Mouse (Mus musculus) testis, postnatal 10 days (tissue): ENCODE data around the gene Krt18.
"Not testable (repeated sequence)": the region's sequence is repeated elsewhere in the genome, so short reads cannot be mapped to it uniquely, and the experiment has no call there.

Experiments
- DNase-seq: peaks from one replicate; pipeline ENCODE4 v3.0.0; 2021; ENCODE audit warnings: low spot score

Gene Krt18

DNA sequence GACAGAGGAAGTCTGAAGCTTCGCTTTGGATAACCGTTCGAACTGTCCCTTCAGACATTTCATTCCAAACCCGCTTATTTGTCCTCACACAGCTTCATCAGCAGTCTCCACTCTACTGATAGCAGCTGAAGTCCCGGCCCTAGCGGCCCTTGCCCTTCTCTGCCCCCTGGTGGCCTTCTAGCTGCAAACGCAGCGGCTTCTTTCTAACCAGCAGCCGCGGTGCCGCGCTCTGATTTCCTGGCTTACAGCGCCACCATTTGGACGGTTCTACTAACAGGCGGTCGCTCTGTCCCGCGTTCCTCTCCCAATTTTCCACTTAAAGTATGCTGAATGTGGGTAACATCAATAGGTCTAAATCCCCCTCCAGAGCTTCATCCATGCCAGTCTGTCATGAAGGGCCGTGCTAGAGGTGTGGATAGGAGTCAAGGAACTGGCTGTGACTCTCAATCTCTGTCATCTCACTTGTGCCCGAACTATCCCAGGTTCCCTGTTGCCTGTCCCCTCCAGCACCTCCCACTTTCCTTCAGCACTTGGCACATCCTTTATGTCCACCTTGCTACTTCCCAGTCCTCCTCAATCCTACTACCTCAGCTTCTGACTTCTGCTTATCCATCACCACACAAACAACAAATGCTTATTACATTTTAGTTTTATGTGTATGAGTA, 37.8 kb downstream of the Krt18 start:
- DNase-seq, result peak; percentile 97

DNA sequence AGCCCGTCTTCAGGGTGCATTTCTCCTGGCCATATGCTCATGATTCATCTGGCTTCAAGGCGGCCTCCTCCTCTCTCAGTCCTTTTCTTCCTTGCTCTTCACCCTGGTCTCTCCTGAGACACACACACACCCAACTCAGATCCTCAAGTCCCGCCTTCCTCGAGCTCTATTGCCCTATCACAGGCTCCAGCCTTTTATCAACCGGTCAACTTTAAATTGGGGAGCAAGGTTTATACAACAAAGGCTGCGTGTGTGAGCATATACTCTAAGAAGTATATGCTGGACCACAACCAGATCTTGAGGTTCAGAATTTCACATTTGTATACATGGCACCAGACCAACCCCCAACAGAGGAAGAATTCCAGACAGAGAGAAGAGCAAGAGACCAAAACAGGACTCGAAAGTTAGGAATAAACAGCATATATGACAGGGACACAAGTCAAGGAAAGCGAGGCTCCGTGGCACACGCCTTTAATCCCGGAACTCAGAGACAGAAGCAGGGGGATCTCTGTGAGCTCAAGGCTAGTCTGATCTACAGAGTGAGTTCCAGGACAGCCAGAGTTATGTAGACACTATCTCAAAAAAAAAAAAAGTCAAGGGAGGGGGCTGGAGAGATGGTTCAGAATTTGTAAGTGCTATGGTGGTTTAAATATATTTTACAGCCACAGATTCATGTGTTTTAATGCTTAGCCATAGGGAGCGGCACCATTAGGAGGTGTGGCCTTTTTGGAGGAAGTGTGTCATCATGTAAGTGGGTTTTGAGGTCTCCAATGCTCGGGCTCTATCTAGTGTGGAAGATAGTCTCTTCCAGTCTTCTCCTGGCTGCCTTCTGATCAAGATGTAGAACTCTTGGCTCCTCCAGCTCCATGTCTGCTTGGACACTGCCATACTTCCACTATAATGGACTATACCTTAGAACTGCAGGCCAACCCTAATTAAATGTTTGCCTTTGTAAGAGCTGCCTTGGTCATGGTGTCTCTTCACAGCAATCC, 42.8 kb downstream of the Krt18 start:
- DNase-seq, result no peak

DNA sequence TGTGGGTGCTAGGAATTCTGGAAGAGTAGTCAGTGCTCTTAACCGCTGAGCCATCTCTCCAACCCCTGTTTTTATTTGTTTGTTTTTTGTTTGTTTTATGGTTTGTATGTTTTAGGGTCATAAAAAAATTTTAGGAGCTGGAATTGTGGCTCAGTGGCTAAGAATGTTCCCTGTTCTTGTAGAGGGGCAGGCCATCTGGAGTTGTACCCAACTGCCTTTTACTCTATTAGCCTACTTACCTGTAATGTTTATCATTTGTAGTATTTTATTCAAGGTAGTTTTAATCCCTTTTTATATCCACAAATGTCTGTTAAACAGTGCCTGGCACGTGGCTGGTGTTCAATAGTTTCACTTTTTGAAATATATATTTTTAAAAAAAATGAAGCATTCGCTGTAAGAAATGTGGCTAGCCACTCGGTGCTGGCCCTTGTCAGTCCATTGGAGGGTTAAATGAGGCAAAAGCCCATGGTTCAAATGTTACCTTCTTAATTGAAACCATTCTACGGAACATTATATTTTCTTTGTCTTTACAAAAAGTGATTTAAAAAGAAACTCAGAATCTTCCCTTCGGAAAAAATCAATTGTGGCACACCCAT, 45.1 kb downstream of the Krt18 start:
- DNase-seq, result no peak

DNA sequence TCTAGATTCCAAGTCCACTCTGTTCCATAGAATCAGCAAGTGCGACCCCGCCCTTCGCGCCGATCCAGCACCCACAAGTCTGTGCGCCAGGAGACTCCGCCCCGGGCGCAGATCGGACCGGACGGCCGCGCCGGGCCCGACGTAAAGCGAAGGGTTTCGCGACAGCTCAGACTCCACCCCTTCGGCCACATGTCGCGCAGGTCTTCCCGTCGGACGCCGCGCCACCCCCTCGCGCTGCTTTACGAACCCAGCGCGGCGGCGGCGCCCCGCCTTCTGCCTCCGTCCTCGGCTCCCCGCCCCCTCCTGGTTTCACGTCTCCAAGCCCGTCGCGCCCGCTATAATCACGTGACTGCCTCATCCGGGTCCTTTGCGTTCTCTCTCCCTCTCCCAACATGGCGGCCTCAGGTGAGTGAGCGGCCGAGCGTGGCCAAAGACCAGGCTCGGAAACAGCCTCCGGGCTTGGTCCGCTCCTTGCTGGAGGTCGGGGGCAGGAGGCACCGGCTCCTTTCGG, 45.6 kb downstream of the Krt18 start, which contains the start of gene Eif4b:
Gene Eif4b, plus strand, starts transcription at position 215 of the 511 bp plus-strand sequence.
- DNase-seq, result peak; percentile 99

DNA sequence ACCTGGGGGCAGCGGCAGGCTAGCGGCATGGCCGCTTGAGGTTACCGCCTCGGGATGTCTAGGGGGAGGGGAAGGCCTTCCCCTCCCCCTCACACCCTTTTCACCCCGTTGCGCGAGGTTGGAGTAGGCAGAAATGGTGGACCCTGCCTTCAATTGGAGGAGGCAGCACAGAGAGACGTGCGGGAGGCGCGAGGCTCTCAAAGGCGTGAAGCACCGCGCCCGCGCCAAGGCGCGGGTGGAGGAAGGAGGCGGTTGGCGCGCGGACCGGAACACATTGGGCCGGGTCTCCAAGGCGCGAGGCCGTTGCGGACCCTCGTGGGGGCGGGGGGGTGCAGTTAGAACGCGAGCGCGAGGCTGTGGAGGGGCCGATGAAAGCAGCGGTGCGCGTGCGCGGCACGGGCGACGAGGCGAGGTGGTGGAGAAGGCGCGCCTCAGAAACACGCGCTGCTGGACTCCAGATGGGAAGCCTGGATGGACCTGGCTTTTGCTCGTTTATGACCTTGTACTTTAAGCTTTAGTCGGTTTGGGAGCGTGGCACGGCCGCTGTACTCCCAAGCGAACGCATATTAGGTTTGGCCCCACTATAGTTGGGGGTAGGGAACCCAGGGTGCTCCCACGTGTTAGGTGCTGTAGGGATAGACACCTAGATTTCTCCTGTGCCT, 46.2 kb downstream of the Krt18 start:
- peak; percentile 86 for DNase-seq

DNA sequence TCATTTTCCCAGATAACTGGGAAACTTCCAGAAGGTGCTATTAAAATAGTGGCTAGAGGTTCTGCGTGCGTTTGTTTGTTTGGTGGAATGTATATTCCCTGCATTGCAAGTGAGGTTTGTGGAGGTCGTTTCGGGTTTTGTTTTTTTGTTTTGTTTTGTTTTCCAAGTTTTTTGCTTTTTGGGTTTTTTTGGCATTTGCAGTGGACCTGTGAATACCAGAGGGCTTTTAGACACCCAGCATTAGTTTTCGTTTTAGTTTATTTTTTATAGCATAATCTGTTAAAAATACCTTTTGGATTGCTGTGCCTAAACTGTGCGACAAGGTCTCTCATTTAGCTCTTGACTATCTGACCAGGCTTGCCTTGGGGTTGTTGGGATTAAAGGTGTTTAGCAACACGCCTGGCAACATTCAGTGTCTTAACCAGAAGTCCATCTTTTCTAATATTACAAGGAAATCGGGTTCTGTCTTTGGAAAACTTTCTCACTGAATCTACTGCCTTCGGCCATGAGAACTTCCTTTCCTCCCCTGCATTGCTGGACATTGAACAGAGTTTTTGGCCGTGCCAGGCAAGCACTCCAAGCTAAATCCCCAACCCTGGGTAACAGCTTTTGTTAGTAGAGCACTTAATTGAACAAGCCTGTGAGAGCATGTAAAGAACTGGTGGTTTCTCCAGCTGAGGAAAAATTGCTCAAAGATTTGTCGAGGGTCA, 47.1 kb downstream of the Krt18 start:
- no peak for DNase-seq

DNA sequence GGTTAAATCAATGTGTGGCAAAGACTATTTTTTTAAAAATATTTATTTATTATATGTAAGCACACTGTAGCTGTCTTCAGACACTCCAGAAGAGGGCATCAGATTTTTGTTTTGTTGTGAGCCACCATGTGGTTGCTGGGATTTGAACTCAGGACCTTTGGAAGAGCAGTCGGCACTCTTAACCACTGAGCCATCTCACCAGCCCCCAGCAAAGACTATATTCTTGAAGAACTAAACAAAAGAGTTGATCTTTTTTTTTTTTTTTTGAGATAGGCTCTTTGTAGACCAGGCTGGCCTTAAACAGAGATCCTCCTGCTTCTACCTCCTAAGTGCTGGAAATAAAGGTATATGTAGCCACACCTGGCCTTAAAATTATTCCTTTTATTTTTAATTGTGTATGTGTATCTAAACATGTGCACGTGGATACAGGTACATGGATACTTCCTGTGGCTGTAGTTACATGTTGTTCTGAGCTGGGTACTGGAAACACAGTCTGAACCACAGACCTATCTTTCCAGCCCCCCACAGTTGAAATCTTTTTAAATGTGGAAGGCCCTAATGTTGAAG, 49.2 kb downstream of the Krt18 start:
- DNase-seq, result no peak

DNA sequence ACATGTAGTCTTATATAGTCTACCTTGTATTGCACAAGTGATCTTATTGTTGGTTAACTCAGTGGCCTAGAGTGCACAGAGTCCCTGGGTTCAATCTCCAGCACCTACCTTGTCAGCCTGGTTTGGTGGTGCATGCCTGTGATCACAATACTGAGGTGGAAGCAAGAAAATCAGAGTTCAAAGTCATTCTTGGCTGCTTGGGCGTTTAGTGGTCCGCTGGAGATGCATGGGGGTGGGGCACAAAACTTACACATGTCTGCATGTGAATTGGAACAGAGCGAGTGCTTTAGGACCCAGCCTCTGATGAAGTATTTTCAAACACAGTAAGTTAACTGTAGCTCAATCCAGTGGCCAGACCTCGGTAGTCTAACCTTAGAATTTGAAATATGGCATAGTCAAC, 51.2 kb downstream of the Krt18 start:
- no peak for DNase-seq

DNA sequence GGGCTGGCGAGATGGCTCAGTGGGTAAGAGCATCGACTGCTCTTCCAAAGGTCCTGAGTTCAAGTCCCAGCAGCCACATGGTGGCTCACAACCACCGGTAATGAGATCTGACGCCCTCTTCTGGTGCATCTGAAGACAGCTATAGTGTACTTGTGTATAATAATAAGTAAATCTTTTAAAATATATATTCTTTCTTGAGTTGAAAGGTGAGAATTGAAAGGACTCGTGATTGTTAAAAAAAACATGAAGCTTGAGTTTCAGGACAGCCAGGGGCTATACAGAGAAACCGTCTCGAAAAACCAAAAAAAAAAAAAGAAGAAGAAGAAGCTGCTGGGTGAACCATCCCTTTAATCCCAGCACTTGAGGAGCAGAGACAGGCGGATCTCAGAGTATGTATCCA, 51.9 kb downstream of the Krt18 start:
- DNase-seq, result not testable (repeated sequence)

DNA sequence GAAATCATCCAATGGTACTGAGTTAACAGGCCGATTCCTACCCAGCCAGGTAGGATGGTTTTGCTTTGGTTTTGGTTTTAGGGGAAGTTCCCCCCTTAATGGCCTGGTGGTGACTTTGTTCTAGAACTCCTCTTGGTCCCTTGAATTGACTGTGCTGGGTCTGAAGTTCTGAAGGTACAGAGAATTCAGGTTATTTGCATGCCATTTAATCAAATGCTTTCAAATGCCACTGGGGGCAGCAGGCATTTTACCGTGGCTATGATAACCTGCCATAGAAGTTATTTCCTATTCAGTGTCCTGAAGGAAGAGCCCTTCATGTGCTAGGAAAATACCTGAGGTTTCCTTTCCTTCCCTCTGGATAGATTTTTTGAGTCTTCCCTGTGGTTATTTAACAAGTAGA, 52.4 kb downstream of the Krt18 start:
- DNase-seq, result no peak
